Mouse (Mus musculus): Measurements from ENCODE around the gene Tmigd3. TPM values are rescaled to one million over a fixed set of nuclear protein-coding genes. Genes with fewer than 3 reads are reported as not detected.

Tmigd3 gene
- total and polyA plus RNA-seq, 3 experiments, result 0.27 to 0.36 TPM; not detected in 1

Other genes with a start within 250 kb of the Tmigd3 start
- gene Ddx20, start 183.3 kb upstream of the Tmigd3 start, total RNA-seq (2012; rRNA removed), result 37.3 and 38.0 TPM in 2 replicates
- gene Ddx20, start 183.3 kb upstream of the Tmigd3 start, polyA plus RNA-seq (2012; ENCODE audit: insufficient read depth in 1 of 2, insufficient read length in 2 of 2, low read depth in 1 of 2, low replicate concordance in 2 of 2, missing spikeins in 1 of 2), result 10 to 100 TPM; 31.6 to 66.8 TPM
- gene Inka2, start 166.3 kb upstream of the Tmigd3 start, total RNA-seq (2012; rRNA removed), result 0.20 and 0.39 TPM in 2 replicates
- gene Inka2, start 166.3 kb upstream of the Tmigd3 start, polyA plus RNA-seq (2012; ENCODE audit: insufficient read depth in 1 of 2, insufficient read length in 2 of 2, low read depth in 1 of 2, low replicate concordance in 2 of 2, missing spikeins in 1 of 2), result under 1 TPM in 1 of 2 experiments, not detected in 1; 0.61 TPM
- gene Rap1a, start 69.6 kb upstream of the Tmigd3 start, total RNA-seq (2012; rRNA removed), result 32.3 and 39.7 TPM in 2 replicates
- 10 to 100 TPM in 1 of 2 experiments, not detected in 1; 64.5 TPM for gene Rap1a, start 69.6 kb upstream of the Tmigd3 start, polyA plus RNA-seq (2012; ENCODE audit: insufficient read depth in 1 of 2, insufficient read length in 2 of 2, low read depth in 1 of 2, low replicate concordance in 2 of 2, missing spikeins in 1 of 2)
- 0.36 and 0.42 TPM in 2 replicates for gene Adora3, start within 50 bp of the Tmigd3 start, total RNA-seq (2012; rRNA removed)
- under 1 TPM in 1 of 2 experiments, not detected in 1; 0.65 TPM for gene Adora3, start within 50 bp of the Tmigd3 start, polyA plus RNA-seq (2012; ENCODE audit: insufficient read depth in 1 of 2, insufficient read length in 2 of 2, low read depth in 1 of 2, low replicate concordance in 2 of 2, missing spikeins in 1 of 2)
- gene I830077J02Rik, start 61.8 kb downstream of the Tmigd3 start, total RNA-seq (2012; rRNA removed), result 2.8 and 5.9 TPM in 2 replicates
- gene I830077J02Rik, start 61.8 kb downstream of the Tmigd3 start, polyA plus RNA-seq (2012; ENCODE audit: insufficient read depth in 1 of 2, insufficient read length in 2 of 2, low read depth in 1 of 2, low replicate concordance in 2 of 2, missing spikeins in 1 of 2), result 1 to 10 TPM in 1 of 2 experiments, not detected in 1; 9.4 TPM
- gene Wdr77, start 88.5 kb downstream of the Tmigd3 start, total RNA-seq (2012; rRNA removed), result 103 and 116 TPM in 2 replicates
- 100 to 1,000 TPM in 1 of 2 experiments, not detected in 1; 204 TPM for gene Wdr77, start 88.5 kb downstream of the Tmigd3 start, polyA plus RNA-seq (2012; ENCODE audit: insufficient read depth in 1 of 2, insufficient read length in 2 of 2, low read depth in 1 of 2, low replicate concordance in 2 of 2, missing spikeins in 1 of 2)
- 309 and 313 TPM in 2 replicates for gene Atp5f1, start 89.2 kb downstream of the Tmigd3 start, total RNA-seq (2012; rRNA removed)
- gene Atp5f1, start 89.2 kb downstream of the Tmigd3 start, polyA plus RNA-seq (2012; ENCODE audit: insufficient read depth in 1 of 2, insufficient read length in 2 of 2, low read depth in 1 of 2, low replicate concordance in 2 of 2, missing spikeins in 1 of 2), result 100 to 1,000 TPM in 1 of 2 experiments, not detected in 1; 344 TPM
- gene Ovgp1, start 102.8 kb downstream of the Tmigd3 start, total RNA-seq (2012; rRNA removed), result 0.62 and 0.65 TPM in 2 replicates
- 1 to 10 TPM in 1 of 2 experiments, not detected in 1; 2.2 TPM for gene Ovgp1, start 102.8 kb downstream of the Tmigd3 start, polyA plus RNA-seq (2012; ENCODE audit: insufficient read depth in 1 of 2, insufficient read length in 2 of 2, low read depth in 1 of 2, low replicate concordance in 2 of 2, missing spikeins in 1 of 2)
- not detected in 2 replicates for gene Pifo, start 143.7 kb downstream of the Tmigd3 start, total RNA-seq (2012; rRNA removed)
- gene Pifo, start 143.7 kb downstream of the Tmigd3 start, polyA plus RNA-seq (2012; ENCODE audit: insufficient read depth in 1 of 2, insufficient read length in 2 of 2, low read depth in 1 of 2, low replicate concordance in 2 of 2, missing spikeins in 1 of 2), result not detected
- not detected in 2 replicates for gene Chil5, start 161.9 kb downstream of the Tmigd3 start, total RNA-seq (2012; rRNA removed)
- gene Chil5, start 161.9 kb downstream of the Tmigd3 start, polyA plus RNA-seq (2012; ENCODE audit: insufficient read depth in 1 of 2, insufficient read length in 2 of 2, low read depth in 1 of 2, low replicate concordance in 2 of 2, missing spikeins in 1 of 2), result not detected
- not detected in 2 replicates for gene Chia1, start 242.3 kb downstream of the Tmigd3 start, total RNA-seq (2012; rRNA removed)
- not detected for gene Chia1, start 242.3 kb downstream of the Tmigd3 start, polyA plus RNA-seq (2012; ENCODE audit: insufficient read depth in 1 of 2, insufficient read length in 2 of 2, low read depth in 1 of 2, low replicate concordance in 2 of 2, missing spikeins in 1 of 2)